Mouse (Mus musculus) limb, embryonic 14.5 days (tissue): ENCODE data around the gene Ptn. TPM values are rescaled to one million over a fixed set of nuclear protein-coding genes. Genes with fewer than 3 reads are reported as not detected.

Experiments used
- ATAC-seq: fragments of 200-750 bp; cut with Nextera tagmentation; 2 replicates; pipeline ENCODE4 v1.8.0; 2017; ENCODE audit warnings: low read depth, moderate number of reproducible peaks, moderate TSS enrichment; ENCODE audit not compliant: low FRiP score
- DNase-seq: peaks from one replicate; pipeline ENCODE4 v3.0.0-alpha.2; 2015; ENCODE audit warnings: low spot score
- H3K27ac ChIP-seq: fragments of 300-500 bp; sonication (generic); replicated peaks from 2 replicates; pipeline ENCODE4 v1.5.1; 2014; ENCODE audit warnings: low read depth, mild to moderate bottlenecking, low read length, moderate library complexity, mixed read lengths
- H3K27me3 ChIP-seq: fragments of 300-500 bp; sonication (generic); 2 replicates; pipeline ENCODE4 v1.6.1; 2014; ENCODE audit warnings: low read length, mixed read lengths; ENCODE audit not compliant: control insufficient read depth, insufficient read depth
- H3K36me3 ChIP-seq: fragments of 300-500 bp; sonication (generic); 2 replicates; pipeline ENCODE4 v1.6.1; 2014; ENCODE audit warnings: mild to moderate bottlenecking, low read length, moderate library complexity, mixed read lengths; ENCODE audit not compliant: control insufficient read depth, insufficient read depth
- H3K4me1 ChIP-seq: fragments of 300-500 bp; sonication (generic); 2 replicates; pipeline ENCODE4 v1.6.1; 2014; ENCODE audit warnings: antibody characterized with exemption, low read length, mixed read lengths; ENCODE audit not compliant: control insufficient read depth, insufficient read depth
- H3K4me2 ChIP-seq: fragments of 300-500 bp; sonication (generic); replicated peaks from 2 replicates; pipeline ENCODE4 v1.6.1; 2014; ENCODE audit warnings: low read depth, mild to moderate bottlenecking, low read length, moderate library complexity; ENCODE audit not compliant: severe bottlenecking
- H3K4me3 ChIP-seq: fragments of 300-500 bp; sonication (generic); replicated peaks from 2 replicates; pipeline ENCODE4 v1.5.1; 2014; ENCODE audit warnings: low read length
- H3K9ac ChIP-seq: fragments of 300-500 bp; sonication (generic); 2 replicates; pipeline ENCODE4 v1.6.1; 2014; ENCODE audit warnings: mild to moderate bottlenecking, low read depth, low read length, moderate library complexity; ENCODE audit not compliant: severe bottlenecking
- H3K9me3 ChIP-seq: fragments of 300-500 bp; sonication (generic); 2 replicates; pipeline ENCODE4 v1.6.1; 2016; ENCODE audit warnings: low read length; ENCODE audit not compliant: control insufficient read depth
- POLR2A ChIP-seq: fragments of 200-500 bp; IDR thresholded peaks from 2 replicates; pipeline ENCODE4 v1.8.0; 2012; ENCODE audit warnings: inconsistent platforms, mild to moderate bottlenecking, moderate library complexity, borderline replicate concordance; ENCODE audit not compliant: insufficient read depth, insufficient read length; ENCODE audit errors: extremely low read depth
- WGBS: fragments of 180-500 bp; shearing (Covaris S2); extraction: QIAGEN DNeasy Blood & Tissue Kit; methylation state at CpG from one replicate; pipeline ENCODE4 v1.1.7; 2014; 5-methylcytosine and 5-hydroxymethylcytosine counted together
- polyA plus RNA-seq, 2 experiments: library from polyadenylated mRNA; depleted of rRNA in 1 of 2; stranded (reverse) in 1 of 2; unstranded in 1 of 2; fragments of >200 nt; fragmentation: Nextera tagmentation in 1 of 2; extraction: Ambion mirVana in 1 of 2; gene quantifications; 2 replicates each; pipeline versions ENCODE4 v1.2.1 to v1.2.3; 2012 to 2014

Ptn gene
- polyA plus RNA-seq (2012; rRNA removed) (321 and 513 TPM in 2 replicates), polyA plus RNA-seq (2014; fragmentation: Nextera tagmentation; extraction: Ambion mirVana) (595 and 613 TPM in 2 replicates)

- peak within 1 kb of the TSS; percentile 59 for H3K4me3 ChIP-seq
- H3K27ac ChIP-seq, result peak within 1 kb of the TSS; percentile 96
- H3K9ac ChIP-seq, result peak within 1 kb of the TSS; percentile 75
- WGBS, result 0% methylated on average over 15 of the region's 15 CpGs
- H3K9me3 ChIP-seq, result no peaks in the 10 kb centered on the region
- H3K36me3 ChIP-seq, result peaks cover 13% of the 10 kb centered on the region
- ATAC-seq (peak; percentile 89), DNase-seq (peak; percentile 86)
- no peaks in the 10 kb centered on the region for H3K27me3 ChIP-seq
- peaks cover 5% of the 10 kb centered on the region; the same call in 1 of the 2 replicates for H3K4me1 ChIP-seq
- peak; percentile 34; the same call in 1 of the 2 replicates for TF ChIP-seq POLR2A
- peak within 1 kb of the TSS; percentile 64 for H3K4me2 ChIP-seq
These were observed at the start of gene Ptn for GRCm38 (mm10) chr6:36809747-36810285. Gene Ptn, minus strand, starts transcription at chr6:36810220.

DNA sequence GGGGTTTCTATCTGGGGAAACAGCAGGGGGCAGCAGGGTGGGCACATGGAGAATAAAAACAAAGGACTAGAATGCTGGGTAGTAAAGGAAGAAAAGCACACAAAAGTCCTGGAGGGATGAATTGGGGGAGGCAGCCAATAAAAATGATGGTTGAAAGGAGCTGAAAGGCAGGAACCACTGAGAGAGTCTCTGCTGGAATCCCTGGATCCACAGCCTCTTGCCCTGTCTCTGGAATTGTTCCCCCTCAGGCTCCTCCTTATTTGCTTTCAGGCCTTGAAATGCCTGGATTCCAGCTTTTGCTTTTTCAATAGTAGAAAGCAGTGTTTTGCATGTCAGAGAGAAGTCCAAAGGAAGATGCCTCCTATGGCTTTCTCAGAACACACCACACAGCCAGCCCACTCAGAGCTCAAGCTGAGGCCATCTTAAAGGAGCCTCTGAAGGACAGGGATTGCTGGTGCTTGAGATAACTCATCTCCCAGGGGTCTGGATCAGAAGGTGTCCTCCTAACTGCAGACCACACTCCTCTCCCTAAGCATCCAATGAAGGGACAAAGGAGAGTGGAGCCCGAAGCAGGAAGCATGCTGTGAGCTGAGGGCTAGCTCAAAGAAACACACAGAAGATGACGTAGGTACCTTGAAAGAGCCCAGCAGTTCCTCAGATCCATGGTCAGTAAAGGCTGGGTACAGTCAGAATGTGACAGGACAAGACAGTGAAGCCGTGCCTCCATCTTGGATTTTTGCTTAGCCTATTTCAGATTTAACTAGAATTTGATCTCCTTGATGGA, 48.4 kb upstream of the Ptn start:
- H3K27ac ChIP-seq, result 0 out of 2 replicates have a peak overlapping the region, but pooled peaks have one; percentile 0
- 82% methylated on average over 3 of the region's 3 CpGs for WGBS
- ATAC-seq, result no peak

DNA sequence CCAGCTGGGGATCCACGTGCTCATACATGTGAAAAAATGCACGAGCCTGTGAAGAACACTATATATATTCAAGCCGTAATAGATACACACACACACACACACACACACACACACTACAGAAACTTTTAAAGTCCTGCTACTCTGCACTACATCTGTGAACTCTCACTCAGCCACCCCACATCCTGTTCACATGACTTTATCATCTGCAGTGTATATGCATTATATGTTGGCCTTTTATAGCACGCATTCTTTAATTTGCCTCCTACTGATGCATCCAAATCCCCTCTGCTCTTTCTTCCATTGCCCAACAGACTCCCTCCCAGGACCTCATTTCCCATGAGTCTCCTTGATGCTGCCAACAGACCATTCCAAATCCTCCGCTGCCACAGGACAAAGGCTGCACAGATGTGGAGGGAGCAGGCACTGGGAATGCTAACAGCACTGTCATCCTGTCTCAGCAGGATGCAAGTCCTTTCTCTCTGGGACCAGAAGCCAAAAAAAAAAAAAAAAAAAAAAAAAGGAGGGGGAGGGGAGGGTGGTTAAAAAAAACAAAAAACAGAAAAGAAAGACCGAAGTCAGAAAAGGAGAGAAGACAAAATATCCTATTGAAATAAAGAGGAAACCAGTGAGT, 47.7 kb upstream of the Ptn start:
- no peaks in the 10 kb centered on the region for H3K36me3 ChIP-seq
- no peaks in the 10 kb centered on the region for H3K27me3 ChIP-seq
- H3K27ac ChIP-seq, result no peak overlapping the region
- H3K9ac ChIP-seq, result no peak overlapping the region
- no peak overlapping the region for H3K4me3 ChIP-seq
- H3K4me2 ChIP-seq, result no peak overlapping the region
- TF ChIP-seq POLR2A, result no peak
- peak; percentile 37; the same call in 1 of the 2 replicates for ATAC-seq
- DNase-seq, result no peak
- H3K4me1 ChIP-seq, result no peaks in the 10 kb centered on the region
- 45% methylated on average over 6 of the region's 6 CpGs for WGBS
- H3K9me3 ChIP-seq, result no peaks in the 10 kb centered on the region

More for the DNA sequence above, 48.4 kb upstream of the Ptn start:
- no peak for DNase-seq
- no peak for TF ChIP-seq POLR2A
- no peak overlapping the region for H3K9ac ChIP-seq
- no peaks in the 10 kb centered on the region for H3K36me3 ChIP-seq
- H3K4me1 ChIP-seq, result no peaks in the 10 kb centered on the region
- no peaks in the 10 kb centered on the region for H3K27me3 ChIP-seq
- H3K9me3 ChIP-seq, result no peaks in the 10 kb centered on the region
- no peak overlapping the region for H3K4me2 ChIP-seq
- no peak overlapping the region for H3K4me3 ChIP-seq

GRCm38 (mm10) chr6:36850422-36851129, 40.6 kb upstream of the Ptn start:
- DNase-seq (peak; percentile 72), ATAC-seq (peak; percentile 79)
- Histone ChIP-seq H3K27ac (no peak overlapping the region), H3K36me3 (no peaks in the 10 kb centered on the region), H3K4me3 (no peak overlapping the region), H3K9me3 (no peaks in the 10 kb centered on the region), H3K4me1 (peaks cover 5% of the 10 kb centered on the region; the same call in 1 of the 2 replicates), H3K9ac (no peak overlapping the region), H3K27me3 (no peaks in the 10 kb centered on the region), H3K4me2 (no peak overlapping the region)
- 61% methylated on average over 7 of the region's 7 CpGs for WGBS
- no peak for TF ChIP-seq POLR2A

DNA sequence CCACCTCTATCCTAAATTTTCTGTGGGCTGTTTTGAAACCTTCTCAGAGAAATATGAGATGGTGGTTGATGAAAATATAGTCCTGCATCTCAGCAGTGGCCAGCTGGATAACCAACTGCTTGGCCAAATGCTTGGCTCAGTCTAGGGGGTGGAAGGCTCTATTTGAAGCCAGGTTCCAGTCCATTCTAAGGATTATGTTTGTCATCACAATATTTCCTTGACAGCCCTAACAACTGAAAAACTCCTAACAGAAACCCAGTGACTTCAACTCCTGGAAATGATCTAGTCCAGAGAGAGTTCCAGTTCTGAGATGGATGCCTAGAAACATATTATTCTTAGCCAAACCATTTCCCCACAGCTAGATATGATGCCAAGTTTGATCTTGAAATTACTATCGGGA, 35.3 kb upstream of the Ptn start:
- Histone ChIP-seq H3K4me3 (no peak overlapping the region), H3K4me1 (peaks cover 15% of the 10 kb centered on the region), H3K36me3 (no peaks in the 10 kb centered on the region), H3K27ac (no peak overlapping the region), H3K9me3 (no peaks in the 10 kb centered on the region), H3K9ac (no peak overlapping the region), H3K4me2 (no peak overlapping the region), H3K27me3 (no peaks in the 10 kb centered on the region)
- no peak for ATAC-seq
- peak; percentile 48 for DNase-seq
- TF ChIP-seq POLR2A, result no peak
- WGBS, result 68% methylated on average over 1 of the region's 1 CpGs
